Comparison of ENCODE assay signal across 9 mouse cellular contexts in the genomic region with DNA sequence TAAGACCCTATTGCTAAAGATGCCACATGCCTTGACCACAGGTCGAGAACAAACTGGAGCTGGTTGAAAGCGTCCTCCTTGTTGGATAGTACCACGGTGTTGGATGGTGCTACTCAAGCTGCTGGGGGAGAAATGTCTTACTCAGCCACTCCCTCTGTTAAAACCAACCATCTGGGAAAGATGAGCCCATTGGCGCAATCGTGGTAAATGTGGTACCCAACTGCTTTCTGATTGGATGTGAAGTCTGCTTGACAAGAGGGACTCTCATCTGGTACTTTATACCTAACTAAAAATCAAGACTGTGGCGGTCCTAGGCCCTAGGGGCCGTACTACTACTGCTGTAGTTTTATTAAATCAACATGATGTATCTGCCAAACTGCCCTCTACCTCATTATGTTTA. TPM values are rescaled to one million over a fixed set of nuclear protein-coding genes. Genes with fewer than 3 reads are reported as not detected.
DNase-seq lines count a peak whose midpoint lies in the region; ATAC-seq and TF ChIP-seq lines count a peak whose summit lies in the region.
"Had no signal": no experiment of that assay in that cellular context is flagged by ENCODE, and none has a peak within 500 bp of the region (broad histone marks: within the 10 kb centered on the region; RNA-seq: fewer than 3 reads in every experiment).

No protein-coding gene starts in this region.

- H3K36me3 ChIP-seq in heart, embryonic 14.5 days (ENCODE audit: control insufficient read depth, insufficient read depth, low read length): peaks cover 25% of the 10 kb centered on the region
- H3K36me3 ChIP-seq in E14TG2a.4 (ENCODE audit: insufficient read depth, low read length) (peaks cover 58% of the 10 kb centered on the region), macrophage (ENCODE audit: inconsistent target) (peaks cover 18% of the 10 kb centered on the region)
- peaks cover 4% of the 10 kb centered on the region; the same call in 1 of the 2 replicates for H3K36me3 ChIP-seq in forebrain, embryonic 15.5 days

- H3K27me3 ChIP-seq in heart, embryonic 14.5 days (ENCODE audit: control insufficient read depth, insufficient read depth, low read length): no peaks in the 10 kb centered on the region
- no peaks in the 10 kb centered on the region for H3K27me3 ChIP-seq in E14TG2a.4 (ENCODE audit: insufficient read depth, low read length)
- no peaks in the 10 kb centered on the region for H3K27me3 ChIP-seq in forebrain, embryonic 15.5 days

- peaks cover 0 to 19% of the 10 kb centered on the region in 2 experiments; a peak in 2 of 4 replicates for H3K4me1 ChIP-seq in heart, embryonic 14.5 days (ENCODE audit: control insufficient read depth in 2 of 2, insufficient read depth in 2 of 2, low read length in 2 of 2)
- H3K4me1 ChIP-seq in E14TG2a.4 (replicated peaks; ENCODE audit: low read depth, low read length): peaks cover 51% of the 10 kb centered on the region
- peaks cover 22% of the 10 kb centered on the region for H3K4me1 ChIP-seq in forebrain, embryonic 15.5 days

- 79% methylated on average over 7 of the region's 7 CpGs for WGBS in heart, embryonic 14.5 days
- 82% methylated on average over 7 of the region's 7 CpGs for WGBS in forebrain, embryonic 15.5 days
- 81% methylated on average over 7 of the region's 7 CpGs for WGBS in macrophage (ENCODE audit: missing documents)

- no peak for DNase-seq in heart, adult 8-10 months (ENCODE audit: low spot score)
- no peak for DNase-seq in urinary bladder, adult 18-20 months (ENCODE audit: low spot score in 2 of 2)
- no peak for DNase-seq in urinary bladder, adult 2 months (ENCODE audit: low spot score)
- no peak for DNase-seq in cerebellum, postnatal 10 days
- DNase-seq: kidney, postnatal 36 days had no signal

- no peak overlapping the region for H3K27ac ChIP-seq in heart, embryonic 14.5 days (replicated peaks in 1 of 2; ENCODE audit: control insufficient read depth in 1 of 2, insufficient read depth in 1 of 2, low read depth in 2 of 2, low read length in 2 of 2)
- no peak overlapping the region for H3K27ac ChIP-seq in forebrain, embryonic 15.5 days (replicated peaks)
- peak overlapping the region; percentile 72 for H3K27ac ChIP-seq in macrophage

- H3K79me2 ChIP-seq in macrophage (ENCODE audit: inconsistent target): peaks cover 82% of the 10 kb centered on the region

- peak overlapping the region; percentile 83 for H3K4me2 ChIP-seq in heart, embryonic 14.5 days (ENCODE audit: low read length)
- H3K4me2 ChIP-seq in forebrain, embryonic 15.5 days (replicated peaks): peak overlapping the region; percentile 75

- peak overlapping the region; percentile 78 for H3K9ac ChIP-seq in heart, embryonic 14.5 days (ENCODE audit: low read length)
- peak overlapping the region; percentile 71; the same call in 1 of the 2 replicates for H3K9ac ChIP-seq in forebrain, embryonic 15.5 days (replicated peaks)

- no peak for TF ChIP-seq CTCF in E14TG2a.4 (conservative IDR thresholded peaks at IDR 0.05; ENCODE audit: low read length)

- ATAC-seq in heart, embryonic 14.5 days (ENCODE audit: insufficient number of reproducible peaks, insufficient read depth, low FRiP score, low read depth): no peak
- no peak for ATAC-seq in forebrain, embryonic 15.5 days (replicated peaks)

- no peaks in the 10 kb centered on the region for H3K9me3 ChIP-seq in heart, embryonic 14.5 days (ENCODE audit: control insufficient read depth, low read length)
- H3K9me3 ChIP-seq in E14TG2a.4 (ENCODE audit: low read length): no peaks in the 10 kb centered on the region
- H3K9me3 ChIP-seq in forebrain, embryonic 15.5 days: no peaks in the 10 kb centered on the region

- peak overlapping the region; percentile 63 to 94; a peak in 3 of 4 replicates for H3K4me3 ChIP-seq in heart, embryonic 14.5 days (ENCODE audit: control insufficient read depth in 1 of 2, insufficient read depth in 1 of 2, low read depth in 1 of 2, low read length in 2 of 2)
- peak overlapping the region; percentile 95 for H3K4me3 ChIP-seq in E14TG2a.4 (replicated peaks; ENCODE audit: low read length)
- H3K4me3 ChIP-seq in forebrain, embryonic 15.5 days: peak overlapping the region; percentile 76
- peak overlapping the region; percentile 71 for H3K4me3 ChIP-seq in macrophage (ENCODE audit: inconsistent target)

RNA-seq across cellular contexts. Expression of a gene that starts 1.0 kb away (rescaled TPM):
- 12.3 and 12.8 TPM in 2 replicates for polyA plus RNA-seq in heart, embryonic 14.5 days (2014; fragmentation: Nextera tagmentation; extraction: Ambion mirVana)
- total RNA-seq in heart, adult 8-10 months (2022): 1 to 10 TPM; 2.9 to 4.1 (median 3.5) TPM
- polyA plus RNA-seq in forebrain, embryonic 15.5 days (2015; fragmentation: Nextera tagmentation; extraction: Ambion mirVana): 15.9 and 17.6 TPM in 2 replicates
- total RNA-seq in macrophage (2018; cell fraction: chromatin; rRNA removed): 100 to 1,000 TPM in 1 of 26 experiments, 10 to 100 TPM in 22, 1 to 10 TPM in 3; 3.9 to 128 (median 44.4) TPM
- 10 to 100 TPM in 24 of 26 experiments, 1 to 10 TPM in 2; 8.5 to 51.8 (median 30.5) TPM for total RNA-seq in macrophage (2018; cell fraction: cytosol; rRNA removed)
- 10 to 100 TPM in 25 of 26 experiments, 1 to 10 TPM in 1; 8.8 to 87.7 (median 47.8) TPM for total RNA-seq in macrophage (2018; cell fraction: nucleus; rRNA removed)
- 22.2 to 25.5 TPM (median 23.0 TPM) in 3 replicates for polyA plus RNA-seq in macrophage (2018)
- 24.1 and 28.6 TPM in 2 replicates for polyA plus RNA-seq in urinary bladder, adult 2 months (2012; rRNA removed)

RNA-seq across cellular contexts. Expression of a gene that starts 1.1 kb away (rescaled TPM):
- polyA plus RNA-seq in heart, embryonic 14.5 days (2014; fragmentation: Nextera tagmentation; extraction: Ambion mirVana): 303 and 331 TPM in 2 replicates
- 100 to 1,000 TPM; 398 to 451 (median 428) TPM for total RNA-seq in heart, adult 8-10 months (2022)
- polyA plus RNA-seq in forebrain, embryonic 15.5 days (2015; fragmentation: Nextera tagmentation; extraction: Ambion mirVana): 242 and 244 TPM in 2 replicates
- total RNA-seq in macrophage (2018; cell fraction: chromatin; rRNA removed): 10 to 100 TPM in 23 of 26 experiments, 1 to 10 TPM in 3; 4.6 to 69.5 (median 34.4) TPM
- 100 to 1,000 TPM in 15 of 26 experiments, 10 to 100 TPM in 11; 66.9 to 147 (median 104) TPM for total RNA-seq in macrophage (2018; cell fraction: cytosol; rRNA removed)
- 10 to 100 TPM in 23 of 26 experiments, 1 to 10 TPM in 3; 9.0 to 69.5 (median 32.5) TPM for total RNA-seq in macrophage (2018; cell fraction: nucleus; rRNA removed)
- polyA plus RNA-seq in macrophage (2018): 82.8 to 118 TPM (median 86.4 TPM) in 3 replicates
- 125 and 139 TPM in 2 replicates for polyA plus RNA-seq in urinary bladder, adult 2 months (2012; rRNA removed)

RNA-seq across cellular contexts. Expression of a gene that starts 17.7 kb away (rescaled TPM):
- polyA plus RNA-seq in heart, embryonic 14.5 days (2014; fragmentation: Nextera tagmentation; extraction: Ambion mirVana): 7.4 and 8.2 TPM in 2 replicates
- total RNA-seq in heart, adult 8-10 months (2022): 10 to 100 TPM; 12.8 to 16.5 (median 13.7) TPM
- 6.3 and 8.1 TPM in 2 replicates for polyA plus RNA-seq in forebrain, embryonic 15.5 days (2015; fragmentation: Nextera tagmentation; extraction: Ambion mirVana)
- 1 to 10 TPM in 7 of 26 experiments, under 1 TPM in 2, not detected in 17; 0.71 to 2.4 (median 1.1) TPM for total RNA-seq in macrophage (2018; cell fraction: chromatin; rRNA removed)
- 1 to 10 TPM in 17 of 26 experiments, under 1 TPM in 9; 0.28 to 2.3 (median 1.1) TPM for total RNA-seq in macrophage (2018; cell fraction: cytosol; rRNA removed)
- 1 to 10 TPM in 8 of 26 experiments, under 1 TPM in 9, not detected in 9; 0.32 to 2.5 (median 0.92) TPM for total RNA-seq in macrophage (2018; cell fraction: nucleus; rRNA removed)
- 1.7 to 2.5 TPM (median 2.4 TPM) in 3 replicates for polyA plus RNA-seq in macrophage (2018)
- 6.5 and 6.6 TPM in 2 replicates for polyA plus RNA-seq in urinary bladder, adult 2 months (2012; rRNA removed)

RNA-seq across cellular contexts. Expression of a gene that starts 23.0 kb away (rescaled TPM):
- polyA plus RNA-seq in heart, embryonic 14.5 days (2014; fragmentation: Nextera tagmentation; extraction: Ambion mirVana): 4.2 and 4.4 TPM in 2 replicates
- total RNA-seq in heart, adult 8-10 months (2022): 1 to 10 TPM; 3.7 to 4.3 (median 4.0) TPM
- polyA plus RNA-seq in forebrain, embryonic 15.5 days (2015; fragmentation: Nextera tagmentation; extraction: Ambion mirVana): 21.1 and 22.4 TPM in 2 replicates
- 10 to 100 TPM in 25 of 26 experiments, 1 to 10 TPM in 1; 9.4 to 64.1 (median 43.8) TPM for total RNA-seq in macrophage (2018; cell fraction: chromatin; rRNA removed)
- 10 to 100 TPM in 13 of 26 experiments, 1 to 10 TPM in 13; 6.4 to 12.9 (median 10.1) TPM for total RNA-seq in macrophage (2018; cell fraction: cytosol; rRNA removed)
- 10 to 100 TPM in 25 of 26 experiments, 1 to 10 TPM in 1; 9.6 to 47.1 (median 27.3) TPM for total RNA-seq in macrophage (2018; cell fraction: nucleus; rRNA removed)
- polyA plus RNA-seq in macrophage (2018): 7.0 to 7.7 TPM (median 7.0 TPM) in 3 replicates
- 4.6 TPM in 2 replicates for polyA plus RNA-seq in urinary bladder, adult 2 months (2012; rRNA removed)

RNA-seq across cellular contexts. Expression of a gene that starts 27.1 kb away (rescaled TPM):
- polyA plus RNA-seq in heart, embryonic 14.5 days (2014; fragmentation: Nextera tagmentation; extraction: Ambion mirVana): not detected in 2 replicates
- total RNA-seq in heart, adult 8-10 months (2022): not detected
- not detected in 2 replicates for polyA plus RNA-seq in forebrain, embryonic 15.5 days (2015; fragmentation: Nextera tagmentation; extraction: Ambion mirVana)
- total RNA-seq in macrophage (2018; cell fraction: chromatin; rRNA removed): not detected
- total RNA-seq in macrophage (2018; cell fraction: cytosol; rRNA removed): not detected
- total RNA-seq in macrophage (2018; cell fraction: nucleus; rRNA removed): not detected
- polyA plus RNA-seq in macrophage (2018): not detected in 3 replicates
- polyA plus RNA-seq in urinary bladder, adult 2 months (2012; rRNA removed): not detected in 2 replicates
